Mouse (Mus musculus) lung, adult 2 months (tissue): ENCODE data around the gene Smim24. TPM values are rescaled to one million over a fixed set of nuclear protein-coding genes. Genes with fewer than 3 reads are reported as not detected.

ENCODE experiments used
- DNase-seq: peaks from one replicate; pipeline ENCODE4 v3.0.0; 2022
- H3K4me1 ChIP-seq: fragments of 200-500 bp; 2 replicates; pipeline ENCODE4 v1.6.1; 2011; ENCODE audit warnings: low read length; ENCODE audit not compliant: control insufficient read depth, insufficient read depth
- H3K4me3 ChIP-seq: fragments of 200-500 bp; replicated peaks from 2 replicates; pipeline ENCODE3; 2011; ENCODE audit warnings: low read depth, mild to moderate bottlenecking, control low read depth, low read length; ENCODE audit errors: extremely low read depth
- CTCF ChIP-seq: fragments of 200-500 bp; IDR thresholded peaks from 2 replicates; pipeline ENCODE4 v1.5.1; 2011; ENCODE audit warnings: mild to moderate bottlenecking, low read length, control low read depth; ENCODE audit not compliant: insufficient read depth
- POLR2A ChIP-seq: fragments of 200-500 bp; IDR thresholded peaks from 2 replicates; pipeline ENCODE4 v1.6.1; 2011; ENCODE audit warnings: low read depth, mild to moderate bottlenecking, control low read depth, low read length, borderline replicate concordance; ENCODE audit errors: extremely low read depth
- WGBS: fragments of 180-500 bp; shearing (Covaris S2); methylation state at CpG from one replicate; pipeline ENCODE4 v1.1.7; 2018; 5-methylcytosine and 5-hydroxymethylcytosine counted together
- polyA plus RNA-seq: library from polyadenylated mRNA; depleted of rRNA; stranded (reverse); fragments of >200 nt; gene quantifications from 2 replicates; pipeline ENCODE4 v1.2.3, GENCODE M21; 2012

Smim24 gene
- polyA plus RNA-seq, 1 experiment = 8.8 TPM

DNA sequence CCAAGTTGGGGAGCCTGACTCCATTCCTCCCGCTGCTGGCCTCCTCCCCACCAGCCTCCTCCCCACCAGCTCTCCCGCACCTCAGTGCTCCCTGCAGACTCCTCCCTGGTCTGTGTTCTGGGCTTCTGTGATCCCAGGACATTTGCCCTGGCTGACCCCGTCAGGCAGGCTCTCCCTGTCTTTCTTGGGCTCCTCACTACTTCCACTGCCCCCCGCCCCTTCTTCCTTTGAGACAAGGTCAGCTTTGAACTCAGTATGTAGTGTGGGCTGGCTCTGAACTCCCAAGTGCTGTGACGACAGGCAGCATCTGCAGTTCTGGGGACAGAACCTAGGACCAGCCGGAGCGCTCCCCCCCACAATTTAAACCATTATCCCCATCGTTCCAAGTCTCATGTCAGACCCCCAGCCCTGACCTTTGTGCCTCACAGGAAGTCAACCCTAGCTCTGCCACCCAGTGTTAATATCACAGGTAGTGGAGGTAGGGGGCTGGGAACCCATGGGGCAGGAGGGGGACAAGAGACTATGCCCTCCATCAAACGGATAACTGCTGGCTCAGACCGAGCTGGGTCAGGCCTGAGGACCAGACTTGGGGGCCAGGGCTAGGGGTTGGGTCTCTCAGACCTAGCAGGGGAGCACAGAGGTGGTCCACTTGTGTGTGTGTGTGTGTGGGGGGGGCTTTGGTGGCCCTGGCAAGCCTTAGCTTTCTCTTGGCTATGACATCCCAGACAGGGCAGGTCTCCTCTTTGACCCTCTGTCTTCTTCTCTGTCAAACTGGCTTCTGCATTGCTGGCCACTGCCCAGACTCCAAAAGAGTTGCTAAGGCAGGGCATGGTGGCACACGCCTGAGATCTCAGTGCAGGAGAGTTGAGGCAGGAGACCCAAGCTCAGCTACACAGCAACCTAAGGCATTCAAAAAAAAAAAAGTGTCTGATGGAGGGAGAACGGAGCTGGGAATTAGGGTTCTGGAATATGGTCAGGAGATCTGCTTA lies 24.7 kb downstream of the Smim24 start:
- no peak overlapping the region for H3K4me3 ChIP-seq
- DNase-seq = no peak
- 37% methylated on average over 12 of the region's 12 CpGs for WGBS
- peaks cover 75% of the 10 kb centered on the region for H3K4me1 ChIP-seq
- TF ChIP-seq POLR2A (no peak), CTCF (no peak)

DNA sequence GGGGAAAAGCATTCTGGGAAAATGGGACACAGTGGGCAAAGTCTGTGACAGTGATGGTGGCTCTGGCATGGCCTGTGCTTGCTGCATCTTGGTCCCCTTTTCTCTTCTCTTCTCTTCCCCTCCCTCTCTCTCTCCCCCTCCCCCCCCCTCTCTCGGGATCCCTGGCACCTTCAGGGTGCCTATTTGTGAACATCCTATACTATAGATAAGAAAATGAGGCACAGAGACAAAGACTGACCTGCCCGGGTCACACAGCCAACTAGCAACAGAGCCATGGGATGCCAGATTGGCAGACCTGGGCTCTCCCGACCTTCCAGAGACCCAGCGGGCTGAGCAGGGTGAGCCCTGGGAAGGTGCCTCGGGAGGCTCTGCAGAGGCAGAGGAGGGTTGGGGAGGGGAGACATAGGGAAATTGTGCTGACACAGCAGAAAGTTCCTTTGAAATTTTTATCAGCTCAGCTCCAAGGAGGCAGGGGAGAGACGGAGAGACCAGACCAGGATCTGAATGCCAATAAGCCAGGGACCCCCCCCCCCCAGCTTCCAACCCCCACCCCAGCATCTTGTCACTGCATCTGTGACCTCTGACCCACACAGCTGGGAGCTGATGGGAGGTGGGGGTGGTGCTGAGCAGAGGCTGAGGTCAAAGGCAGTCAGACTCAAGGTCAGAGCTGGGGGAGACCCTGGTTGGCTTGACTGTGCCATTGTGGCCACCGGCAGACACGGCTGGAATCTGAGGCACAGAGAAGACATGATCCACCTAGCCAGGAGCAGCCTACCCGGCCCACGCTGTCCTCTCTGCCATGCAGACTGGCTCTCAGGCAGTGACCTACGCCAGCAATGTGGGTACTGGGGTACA lies 25.6 kb downstream of the Smim24 start:
- TF ChIP-seq POLR2A (no peak), CTCF (no peak)
- DNase-seq = no peak
- WGBS = 62% methylated on average over 11 of the region's 11 CpGs
- H3K4me1 ChIP-seq = peaks cover 68% of the 10 kb centered on the region
- H3K4me3 ChIP-seq = no peak overlapping the region

GRCm38 (mm10) chr10:81419111-81419928 lies 26.5 kb downstream of the Smim24 start:
- 87% methylated on average over 10 of the region's 10 CpGs for WGBS
- TF ChIP-seq CTCF (no peak), POLR2A (no peak)
- no peak for DNase-seq

DNA sequence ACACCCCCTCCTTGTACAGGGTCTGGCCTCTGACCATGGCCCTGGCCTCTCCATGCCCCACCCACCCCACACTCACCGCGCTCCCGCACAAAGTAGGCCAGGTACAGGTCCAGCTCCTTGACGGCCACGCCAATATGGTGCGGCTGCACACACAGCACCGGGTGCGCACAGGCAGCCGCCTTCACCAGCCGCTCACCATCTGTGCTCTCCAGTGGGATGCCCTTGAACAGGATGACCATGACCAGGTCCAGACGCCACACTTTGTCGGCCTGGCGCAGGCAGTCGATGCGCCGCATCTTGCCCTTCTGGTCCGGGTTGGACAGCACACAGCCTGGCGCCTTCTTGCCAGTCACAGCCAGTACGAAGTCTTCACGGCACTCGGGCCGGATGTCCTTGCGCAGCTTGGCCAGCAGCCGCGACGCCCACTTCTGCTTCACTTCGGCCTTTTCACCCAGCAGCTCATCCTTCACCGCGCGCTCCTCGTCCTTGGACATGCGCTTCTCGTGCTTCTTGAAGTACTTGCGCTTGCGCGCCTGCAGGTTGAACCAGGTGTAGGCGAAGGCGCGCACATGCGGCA lies 27.4 kb downstream of the Smim24 start:
- WGBS = 87% methylated on average over 40 of the region's 40 CpGs
- DNase-seq = peak; percentile 9
- Histone ChIP-seq H3K4me3 (no peak overlapping the region), H3K4me1 (peaks cover 66% of the 10 kb centered on the region)
- no peak for TF ChIP-seq POLR2A
- no peak for TF ChIP-seq CTCF

More at GRCm38 (mm10) chr10:81419111-81419928, 26.5 kb downstream of the Smim24 start:
- H3K4me3 ChIP-seq = no peak overlapping the region
- H3K4me1 ChIP-seq = peaks cover 69% of the 10 kb centered on the region

DNA sequence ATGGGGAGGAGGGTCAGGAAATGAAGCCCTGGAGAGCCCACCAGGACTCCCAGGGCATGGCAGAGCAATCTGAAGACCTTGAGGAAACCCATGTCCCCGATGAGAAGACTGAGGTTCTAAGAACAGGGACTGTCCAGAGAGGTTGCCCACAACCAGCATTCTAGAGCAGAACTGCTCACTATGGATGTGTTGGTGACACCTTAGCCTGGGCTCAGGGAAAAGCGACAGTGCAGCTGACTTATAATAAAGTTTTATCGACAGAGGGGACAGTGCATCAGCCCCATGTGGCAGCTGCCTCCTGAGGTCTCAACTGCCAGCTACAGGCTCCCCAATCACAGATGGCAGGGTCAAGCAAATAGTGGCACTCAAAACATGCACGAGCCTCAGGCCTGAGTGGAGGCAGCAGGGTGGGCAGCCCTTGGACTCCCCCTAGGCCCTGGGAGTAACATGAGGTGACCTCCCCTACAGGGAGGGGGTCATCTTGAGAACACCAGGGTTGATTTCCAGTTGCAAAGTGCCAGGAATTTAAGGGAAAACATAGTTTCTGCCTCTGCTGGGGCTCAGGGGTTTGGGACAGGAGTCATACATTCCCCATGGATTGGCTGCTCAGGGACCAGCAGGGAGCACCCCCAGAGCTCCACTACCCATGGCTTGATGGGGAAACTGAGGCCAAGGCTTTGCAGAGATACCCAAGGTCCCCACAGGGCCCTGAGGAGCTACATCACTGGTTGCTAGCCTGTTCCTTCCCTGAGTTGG lies 28.4 kb downstream of the Smim24 start:
- peaks cover 62% of the 10 kb centered on the region for H3K4me1 ChIP-seq
- peak; percentile 12 for DNase-seq
- H3K4me3 ChIP-seq = no peak overlapping the region
- 73% methylated on average over 4 of the region's 4 CpGs for WGBS
- TF ChIP-seq POLR2A = no peak
- no peak for TF ChIP-seq CTCF

- peaks cover 57% of the 10 kb centered on the region for H3K4me1 ChIP-seq
- H3K4me3 ChIP-seq = no peak overlapping the region
- TF ChIP-seq CTCF = no peak
- TF ChIP-seq POLR2A = no peak
- DNase-seq = no peak
- 68% methylated on average over 5 of the region's 5 CpGs for WGBS
Observed at GRCm38 (mm10) chr10:81421797-81422100, 28.9 kb downstream of the Smim24 start.

DNA sequence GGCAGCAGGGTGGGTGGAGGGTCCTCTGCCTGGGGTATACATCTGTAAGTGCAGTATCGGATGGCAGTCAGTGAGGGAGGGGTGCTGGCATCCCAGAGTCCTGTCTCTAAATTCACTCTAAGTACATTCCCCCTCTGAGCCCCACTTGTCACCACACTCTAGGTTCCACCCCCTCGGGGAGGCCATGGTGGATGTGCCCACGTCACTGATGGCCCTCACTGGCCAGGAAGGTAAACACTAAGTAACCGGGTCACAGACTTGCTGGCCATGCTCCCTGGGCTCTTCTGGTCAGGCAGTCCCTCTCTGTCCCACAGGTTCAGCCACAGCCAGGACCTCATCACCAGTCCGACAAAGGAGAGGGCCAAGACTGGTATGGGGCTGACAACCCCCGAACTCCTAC lies 29.3 kb downstream of the Smim24 start:
- DNase-seq = peak; percentile 55

DNA sequence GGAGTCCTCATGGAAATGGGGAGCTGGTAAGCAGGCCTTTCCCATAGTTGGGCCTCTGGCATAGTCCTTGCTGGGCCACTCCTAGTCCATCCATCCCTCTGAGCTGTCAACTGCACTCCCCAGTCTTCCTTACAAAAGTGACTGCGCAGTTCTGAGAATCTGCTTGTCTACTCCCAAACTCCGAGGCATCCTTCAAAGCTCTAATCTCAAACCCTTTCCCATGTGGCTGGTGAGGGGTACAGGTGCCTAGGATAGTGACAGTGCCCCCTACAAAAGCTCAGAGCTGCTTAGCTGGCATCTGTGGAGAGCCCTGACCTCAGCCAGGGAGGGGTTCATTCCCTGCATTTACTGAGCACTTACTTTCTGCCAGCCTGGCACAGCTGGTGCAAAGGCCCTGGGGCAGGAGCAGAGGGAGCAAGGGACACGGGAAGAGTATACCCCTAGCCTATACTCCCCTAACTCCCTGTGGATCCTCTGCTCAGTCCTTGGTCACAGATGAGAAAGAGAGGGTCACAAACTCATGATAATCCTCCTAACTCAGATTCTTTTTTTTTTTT lies 29.9 kb downstream of the Smim24 start:
- WGBS = 80% methylated on average over 3 of the region's 3 CpGs
- no peak for DNase-seq
- Histone ChIP-seq H3K4me1 (peaks cover 49% of the 10 kb centered on the region), H3K4me3 (no peak overlapping the region)
- no peak for TF ChIP-seq CTCF
- no peak for TF ChIP-seq POLR2A

More for the DNA sequence above, 29.3 kb downstream of the Smim24 start:
- WGBS = 47% methylated on average over 6 of the region's 6 CpGs
- no peak overlapping the region for H3K4me3 ChIP-seq
- peaks cover 54% of the 10 kb centered on the region for H3K4me1 ChIP-seq
- TF ChIP-seq POLR2A (no peak), CTCF (no peak)
